Mouse (Mus musculus) ES-Bruce4 (cell line): ENCODE measurements around the gene Cdk20.

Source experiments
- CTCF ChIP-seq: IDR thresholded peaks from one replicate; pipeline ENCODE4 v1.8.1; 2011; ENCODE audit warnings: low read depth, low read length
- EP300 ChIP-seq: IDR thresholded peaks from 2 replicates; pipeline ENCODE4 v1.6.1; 2011; ENCODE audit warnings: low read depth, low read length; ENCODE audit not compliant: insufficient read depth
- POLR2A ChIP-seq: IDR thresholded peaks from one replicate; pipeline ENCODE4 v1.8.1; 2011; ENCODE audit warnings: low read length; ENCODE audit not compliant: insufficient read depth

GRCm38 (mm10) chr13:64462581-64462980, 30.5 kb downstream of the Cdk20 start:
- TF ChIP-seq EP300 (no peak), CTCF (no peak), POLR2A (no peak)
